Mouse (Mus musculus): Measurements from ENCODE around the gene Prdx3. TPM values are rescaled to one million over a fixed set of nuclear protein-coding genes. Genes with fewer than 3 reads are reported as not detected.

The Prdx3 gene
- 69.2 and 69.8 TPM in 2 replicates for polyA plus RNA-seq (2012; rRNA removed)

DNA sequence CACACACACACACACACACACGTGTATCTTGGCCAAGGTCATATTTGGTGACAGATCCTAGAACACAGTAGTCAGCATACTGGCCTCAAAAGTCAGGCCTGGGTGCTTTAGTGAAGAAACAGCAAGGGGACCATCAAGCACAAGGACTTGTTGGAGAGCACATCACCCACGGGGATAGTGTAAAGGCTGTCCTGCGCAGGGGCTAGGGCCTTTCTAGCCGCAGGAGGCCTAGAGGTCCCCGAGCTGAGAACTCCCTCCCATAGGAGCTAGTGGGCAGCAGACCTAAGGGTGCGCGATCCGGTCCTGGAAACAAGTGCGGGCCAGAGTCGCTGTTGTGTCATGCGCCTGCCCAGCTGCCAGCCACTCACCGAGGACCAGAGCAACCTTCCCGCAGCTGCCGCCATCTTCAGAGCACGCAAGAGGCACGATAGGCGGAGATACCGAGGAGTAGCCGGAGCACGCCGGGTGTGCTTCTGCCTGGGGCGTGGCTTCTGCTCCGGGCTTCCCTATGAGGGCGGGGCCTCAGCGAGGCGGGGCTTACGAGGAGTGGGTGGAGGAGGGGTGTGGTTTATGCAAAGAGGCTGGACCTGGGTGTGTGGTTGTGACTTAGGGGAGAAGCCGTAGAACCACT, at the start of gene Prdx3:
Prdx3 (minus strand) TSS at position 493 of the 631 bp plus-strand sequence.
- DNase-seq (ENCODE audit: low read depth): peak; percentile 97
- TF ChIP-seq POLR2A (IDR thresholded peaks at IDR 0.05; ENCODE audit: borderline replicate concordance, extremely low read depth, insufficient read depth, insufficient read length, poor library complexity, severe bottlenecking) (peak; percentile 30; the same call in 1 of the 2 replicates), CTCF (IDR thresholded peaks at IDR 0.05; ENCODE audit: borderline replicate concordance, extremely low read depth, insufficient read depth, insufficient read length) (no peak)

- no peak for DNase-seq (ENCODE audit: low read depth)
- TF ChIP-seq CTCF (IDR thresholded peaks at IDR 0.05; ENCODE audit: borderline replicate concordance, extremely low read depth, insufficient read depth, insufficient read length): no peak
- TF ChIP-seq POLR2A (IDR thresholded peaks at IDR 0.05; ENCODE audit: borderline replicate concordance, extremely low read depth, insufficient read depth, insufficient read length, poor library complexity, severe bottlenecking): no peak
Observed at GRCm38 (mm10) chr19:60916869-60917570, 42.7 kb upstream of the Prdx3 start.

- DNase-seq (ENCODE audit: low read depth): no peak
- TF ChIP-seq CTCF (IDR thresholded peaks at IDR 0.05; ENCODE audit: borderline replicate concordance, extremely low read depth, insufficient read depth, insufficient read length): no peak
- TF ChIP-seq POLR2A (IDR thresholded peaks at IDR 0.05; ENCODE audit: borderline replicate concordance, extremely low read depth, insufficient read depth, insufficient read length, poor library complexity, severe bottlenecking): no peak
Observed at GRCm38 (mm10) chr19:60915862-60916261, 41.5 kb upstream of the Prdx3 start.

- TF ChIP-seq POLR2A (IDR thresholded peaks at IDR 0.05; ENCODE audit: borderline replicate concordance, extremely low read depth, insufficient read depth, insufficient read length, poor library complexity, severe bottlenecking): no peak
- TF ChIP-seq CTCF (IDR thresholded peaks at IDR 0.05; ENCODE audit: borderline replicate concordance, extremely low read depth, insufficient read depth, insufficient read length): no peak
- DNase-seq (ENCODE audit: low read depth): no peak
Observed at GRCm38 (mm10) chr19:60915236-60915635, 40.9 kb upstream of the Prdx3 start.

GRCm38 (mm10) chr19:60911653-60912052, 37.3 kb upstream of the Prdx3 start:
- no peak for DNase-seq (ENCODE audit: low read depth)

GRCm38 (mm10) chr19:60910304-60910703, 35.9 kb upstream of the Prdx3 start:
- no peak for DNase-seq (ENCODE audit: low read depth)
- TF ChIP-seq CTCF (IDR thresholded peaks at IDR 0.05; ENCODE audit: borderline replicate concordance, extremely low read depth, insufficient read depth, insufficient read length) (no peak), POLR2A (IDR thresholded peaks at IDR 0.05; ENCODE audit: borderline replicate concordance, extremely low read depth, insufficient read depth, insufficient read length, poor library complexity, severe bottlenecking) (no peak)

More at GRCm38 (mm10) chr19:60911653-60912052, 37.3 kb upstream of the Prdx3 start:
- TF ChIP-seq CTCF (IDR thresholded peaks at IDR 0.05; ENCODE audit: borderline replicate concordance, extremely low read depth, insufficient read depth, insufficient read length) (no peak), POLR2A (IDR thresholded peaks at IDR 0.05; ENCODE audit: borderline replicate concordance, extremely low read depth, insufficient read depth, insufficient read length, poor library complexity, severe bottlenecking) (no peak)

DNA sequence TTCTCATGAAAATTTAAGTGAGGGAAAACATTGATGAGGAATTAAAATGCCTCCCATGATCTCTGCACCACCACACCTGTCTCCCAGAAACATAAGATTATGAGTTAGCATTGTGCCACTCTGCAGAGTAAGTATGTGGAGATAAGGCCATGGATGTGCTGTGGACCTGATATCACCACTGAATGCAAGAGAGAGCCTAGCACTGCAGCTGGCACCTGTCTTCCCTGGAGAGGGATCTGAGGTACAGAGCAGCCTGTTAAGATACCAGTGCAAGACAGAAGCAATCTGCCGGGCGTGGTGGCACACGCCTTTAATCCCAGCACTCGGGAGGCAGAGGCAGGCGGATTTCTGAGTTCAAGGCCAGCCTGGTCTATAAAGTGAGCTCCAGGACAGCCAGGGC, 31.1 kb upstream of the Prdx3 start:
- TF ChIP-seq CTCF (IDR thresholded peaks at IDR 0.05; ENCODE audit: borderline replicate concordance, extremely low read depth, insufficient read depth, insufficient read length) (no peak), POLR2A (IDR thresholded peaks at IDR 0.05; ENCODE audit: borderline replicate concordance, extremely low read depth, insufficient read depth, insufficient read length, poor library complexity, severe bottlenecking) (no peak)
- no peak for DNase-seq (ENCODE audit: low read depth)

DNA sequence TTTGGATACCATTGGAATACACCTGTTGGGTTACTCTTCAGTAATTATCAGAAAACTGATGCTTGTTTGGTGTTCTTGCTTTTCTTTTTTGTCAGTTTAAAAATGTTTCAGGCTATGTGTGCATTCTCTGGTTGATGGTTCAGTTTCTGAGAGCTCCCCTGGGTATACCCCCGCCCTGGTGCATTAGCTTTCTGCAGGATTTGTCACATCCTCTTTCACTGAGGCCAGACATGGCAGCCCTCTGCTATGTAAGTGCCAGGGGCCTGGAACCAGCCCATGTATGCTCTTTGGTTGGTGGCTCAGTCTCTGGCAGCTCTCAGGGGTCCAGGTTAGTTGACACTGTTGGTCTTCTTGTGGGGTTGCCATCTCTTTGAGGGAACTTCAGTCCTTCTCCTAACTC, 29.6 kb upstream of the Prdx3 start:
- TF ChIP-seq POLR2A (IDR thresholded peaks at IDR 0.05; ENCODE audit: borderline replicate concordance, extremely low read depth, insufficient read depth, insufficient read length, poor library complexity, severe bottlenecking) (no peak), CTCF (IDR thresholded peaks at IDR 0.05; ENCODE audit: borderline replicate concordance, extremely low read depth, insufficient read depth, insufficient read length) (no peak)
- no peak for DNase-seq (ENCODE audit: low read depth)

- DNase-seq (ENCODE audit: low read depth): no peak
- no peak for TF ChIP-seq CTCF (IDR thresholded peaks at IDR 0.05; ENCODE audit: borderline replicate concordance, extremely low read depth, insufficient read depth, insufficient read length)
- TF ChIP-seq POLR2A (IDR thresholded peaks at IDR 0.05; ENCODE audit: borderline replicate concordance, extremely low read depth, insufficient read depth, insufficient read length, poor library complexity, severe bottlenecking): no peak
Observed at GRCm38 (mm10) chr19:60903139-60903538, 28.8 kb upstream of the Prdx3 start.

GRCm38 (mm10) chr19:60895251-60895880, 21.0 kb upstream of the Prdx3 start:
- DNase-seq (ENCODE audit: low read depth): peak; percentile 18
- no peak for TF ChIP-seq POLR2A (IDR thresholded peaks at IDR 0.05; ENCODE audit: borderline replicate concordance, extremely low read depth, insufficient read depth, insufficient read length, poor library complexity, severe bottlenecking)
- TF ChIP-seq CTCF (IDR thresholded peaks at IDR 0.05; ENCODE audit: borderline replicate concordance, extremely low read depth, insufficient read depth, insufficient read length): no peak

GRCm38 (mm10) chr19:60891934-60892547, 17.7 kb upstream of the Prdx3 start:
- TF ChIP-seq POLR2A (IDR thresholded peaks at IDR 0.05; ENCODE audit: borderline replicate concordance, extremely low read depth, insufficient read depth, insufficient read length, poor library complexity, severe bottlenecking) (no peak), CTCF (IDR thresholded peaks at IDR 0.05; ENCODE audit: borderline replicate concordance, extremely low read depth, insufficient read depth, insufficient read length) (peak; percentile 77)
- peak; percentile 61 for DNase-seq (ENCODE audit: low read depth)
